Mouse (Mus musculus) hindlimb bud, embryonic 11.5 days (tissue): Measurements from ENCODE around the gene Wfdc17.

ENCODE experiments used
- DNase-seq: peaks from one replicate; pipeline ENCODE4 v3.0.0-alpha.2; 2012; ENCODE audit warnings: low read depth, low spot score; ENCODE audit errors: extremely low spot score

The Wfdc17 gene

GRCm38 (mm10) chr11:83703705-83704104, at the start of gene Wfdc17:
Gene Wfdc17, plus strand, starts transcription at chr11:83703991.
- DNase-seq, result no peak

- DNase-seq, result no peak
Observed at GRCm38 (mm10) chr11:83654606-83655005, 49.2 kb upstream of the Wfdc17 start.

DNA sequence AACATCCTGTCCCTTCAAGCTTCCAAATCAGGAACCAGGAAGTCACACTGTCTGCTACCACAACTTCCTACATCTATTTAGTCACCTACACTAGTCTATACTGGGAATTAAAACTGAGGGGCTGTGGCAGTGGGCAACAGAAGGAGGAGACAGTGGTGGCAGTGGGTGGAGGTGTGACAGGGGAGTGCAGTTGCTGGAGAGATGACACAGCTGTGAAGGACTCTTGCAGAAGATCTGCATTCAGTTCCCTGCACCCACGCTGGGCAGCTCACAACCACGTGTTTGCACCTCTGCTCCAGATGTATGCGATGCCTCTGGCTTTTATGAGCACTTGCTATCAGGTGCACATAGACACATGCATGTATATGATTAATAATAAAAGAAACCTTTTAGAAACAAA, 46.3 kb upstream of the Wfdc17 start:
- no peak for DNase-seq

DNA sequence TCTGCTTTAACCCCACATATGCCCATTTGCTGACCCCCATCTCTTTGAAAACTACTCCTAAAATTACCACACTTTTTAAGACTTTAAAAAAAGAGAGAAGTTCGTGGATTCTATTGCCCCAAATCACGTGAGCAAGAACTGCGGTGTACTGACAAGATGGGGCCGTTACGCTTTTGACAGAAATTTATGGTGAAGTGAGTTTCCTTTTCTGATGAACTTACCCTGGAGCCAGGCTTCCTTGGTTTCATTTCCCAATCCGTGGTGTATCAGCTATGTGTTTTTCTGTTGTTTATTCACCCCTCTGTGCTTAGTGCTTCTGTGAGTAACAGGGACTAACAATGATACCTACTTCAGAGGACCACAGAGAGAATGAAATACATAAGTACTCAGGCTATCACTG, 45.0 kb upstream of the Wfdc17 start:
- no peak for DNase-seq

- no peak for DNase-seq
Observed at GRCm38 (mm10) chr11:83662204-83662603, 41.6 kb upstream of the Wfdc17 start, which contains the start of gene Ccl4. Gene Ccl4, plus strand, starts transcription at chr11:83662584.

DNA sequence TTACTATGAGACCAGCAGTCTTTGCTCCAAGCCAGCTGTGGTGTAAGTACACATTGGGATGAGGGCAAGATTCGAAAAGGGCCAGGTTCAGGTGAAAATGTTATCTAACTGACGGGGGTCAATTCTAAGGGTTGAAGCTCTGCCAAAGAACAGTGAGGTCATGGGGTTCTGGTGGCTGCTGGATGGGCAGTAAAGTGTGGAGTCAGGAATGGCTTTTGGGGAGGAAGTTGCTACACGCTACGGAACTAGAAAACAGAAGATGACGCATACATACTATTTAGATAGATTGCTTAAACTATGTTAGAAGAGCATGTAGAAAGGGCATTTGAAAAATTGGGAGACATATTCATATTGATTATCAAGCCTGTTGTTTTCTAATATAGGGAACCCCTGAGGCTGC, 40.3 kb upstream of the Wfdc17 start:
- no peak for DNase-seq

DNA sequence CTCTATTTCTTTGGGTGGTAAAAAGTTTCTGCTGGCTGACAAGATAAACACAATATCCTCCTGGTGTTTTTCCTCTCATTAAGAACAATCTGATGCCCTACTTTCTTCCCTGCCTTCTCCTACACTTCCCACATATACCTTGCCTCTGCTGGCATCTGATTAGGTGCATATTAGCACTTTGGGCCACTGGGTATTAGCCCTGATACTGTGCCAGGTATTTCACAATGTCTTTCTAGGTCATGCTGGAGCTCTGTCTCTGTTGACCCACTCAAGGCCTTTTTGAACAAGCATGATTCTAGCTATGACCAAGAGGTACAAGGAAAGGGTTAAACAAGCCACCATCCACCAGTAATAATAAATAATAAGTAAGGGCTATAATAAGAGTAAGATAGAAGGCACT, 32.0 kb upstream of the Wfdc17 start:
- DNase-seq, result no peak

DNA sequence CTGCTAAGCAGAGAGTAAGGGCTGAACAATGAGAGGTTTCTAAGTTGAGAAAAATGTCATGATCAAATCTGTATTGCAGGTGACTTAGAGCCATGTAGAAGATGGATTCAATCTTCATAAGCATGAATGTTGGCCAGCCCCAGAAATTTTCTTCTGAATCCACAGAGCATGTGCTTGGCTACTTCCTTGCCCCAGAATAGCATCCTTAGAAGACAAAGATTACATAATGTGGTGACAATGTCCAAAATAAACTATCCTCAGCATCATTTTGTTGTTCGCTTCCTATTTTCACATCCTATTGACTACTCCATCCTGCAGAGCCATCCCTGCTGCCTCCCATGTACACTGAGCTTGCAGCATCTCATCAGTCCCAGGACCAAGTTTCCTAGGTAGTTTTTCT, 28.1 kb upstream of the Wfdc17 start:
- no peak for DNase-seq

GRCm38 (mm10) chr11:83689918-83690317, 13.9 kb upstream of the Wfdc17 start:
- no peak for DNase-seq

DNA sequence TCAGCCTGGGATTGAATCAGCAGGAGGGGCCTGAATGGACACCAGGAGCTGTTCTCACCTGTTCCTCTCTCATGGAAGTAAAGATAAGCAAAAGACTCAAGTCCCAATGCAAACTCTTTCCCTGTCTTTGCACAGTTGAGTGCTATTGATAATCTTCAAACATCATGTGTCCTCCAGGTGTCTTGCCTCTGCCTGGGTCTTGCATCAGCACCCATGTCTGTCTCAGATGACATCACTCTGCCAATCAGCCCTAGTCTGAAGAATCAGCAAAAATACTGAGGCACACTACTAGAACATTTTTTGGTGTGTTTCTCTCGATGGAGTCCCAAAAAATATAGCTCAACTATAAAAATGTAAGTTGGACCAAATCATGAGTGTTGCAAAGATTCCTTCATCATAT, 11.8 kb upstream of the Wfdc17 start:
- DNase-seq, result no peak

DNA sequence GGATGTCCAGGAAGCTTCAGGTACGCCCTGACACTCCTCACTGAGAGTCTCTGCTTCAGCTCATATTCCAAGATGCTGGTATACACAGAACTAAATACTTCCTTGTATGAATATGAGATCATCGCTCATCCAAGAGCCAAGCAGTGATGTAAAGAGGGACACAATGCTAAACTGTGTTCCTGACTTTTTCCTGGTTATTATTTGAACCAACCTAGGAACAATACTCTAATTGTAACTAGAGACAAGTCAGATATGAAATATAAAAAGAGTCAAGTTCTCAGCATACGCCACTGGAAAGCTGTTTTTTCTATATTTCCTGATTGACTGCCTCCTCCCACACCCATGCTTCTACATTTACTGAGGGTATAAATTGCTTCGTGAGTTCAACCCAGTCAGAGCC, 4.9 kb downstream of the Wfdc17 start, which contains the start of gene Wfdc18:
Wfdc18 (plus strand) TSS at position 301 of the 400 bp plus-strand sequence.
- DNase-seq, result no peak

DNA sequence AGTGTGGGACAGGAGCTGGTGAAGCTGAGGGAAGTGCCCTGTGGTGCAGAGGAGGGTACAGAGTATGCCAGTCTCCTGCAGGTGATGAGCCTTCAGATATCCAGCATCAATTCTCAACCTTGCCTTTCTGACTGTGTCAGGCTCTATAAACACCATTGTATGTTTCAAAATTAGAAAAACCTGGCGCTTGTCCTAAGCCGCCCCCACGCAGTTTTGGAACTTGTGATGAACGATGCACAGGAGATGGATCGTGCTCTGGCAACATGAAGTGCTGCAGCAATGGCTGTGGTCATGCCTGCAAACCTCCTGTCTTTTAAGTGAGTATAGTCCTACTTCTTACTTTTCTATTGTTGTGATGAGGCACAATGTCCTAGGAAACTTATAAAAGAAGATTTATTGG, 5.9 kb downstream of the Wfdc17 start:
- no peak for DNase-seq

DNA sequence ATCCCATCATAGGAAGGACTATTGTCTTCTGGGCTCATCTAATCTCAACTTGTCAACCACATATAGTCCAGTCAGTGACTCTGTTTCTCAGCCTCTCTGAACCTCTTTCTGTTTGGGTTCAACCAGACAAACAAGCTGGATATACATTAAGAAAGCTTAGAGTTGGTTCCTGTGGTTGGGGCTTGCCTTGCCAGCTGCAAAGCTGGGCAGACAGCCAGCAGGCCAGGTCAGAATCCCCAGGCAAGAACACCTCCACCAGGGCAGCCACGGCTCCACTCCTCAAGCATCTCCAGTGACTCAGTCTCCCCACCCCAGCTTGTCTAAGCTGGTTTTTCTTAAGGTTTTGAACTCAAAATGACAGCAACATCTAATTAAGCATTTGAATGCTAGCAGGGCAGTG, 8.9 kb downstream of the Wfdc17 start:
- no peak for DNase-seq

GRCm38 (mm10) chr11:83713925-83714324, 10.1 kb downstream of the Wfdc17 start:
- no peak for DNase-seq

- no peak for DNase-seq
Observed at GRCm38 (mm10) chr11:83717042-83717665, 13.4 kb downstream of the Wfdc17 start.

- no peak for DNase-seq
Observed at GRCm38 (mm10) chr11:83720766-83721165, 17.0 kb downstream of the Wfdc17 start.

- no peak for DNase-seq
Observed at GRCm38 (mm10) chr11:83728757-83729432, 25.1 kb downstream of the Wfdc17 start.

- DNase-seq, result no peak
Observed at GRCm38 (mm10) chr11:83731116-83731515, 27.3 kb downstream of the Wfdc17 start.

GRCm38 (mm10) chr11:83733071-83733640, 29.4 kb downstream of the Wfdc17 start:
- no peak for DNase-seq

GRCm38 (mm10) chr11:83734215-83734614, 30.4 kb downstream of the Wfdc17 start:
- DNase-seq, result no peak

DNA sequence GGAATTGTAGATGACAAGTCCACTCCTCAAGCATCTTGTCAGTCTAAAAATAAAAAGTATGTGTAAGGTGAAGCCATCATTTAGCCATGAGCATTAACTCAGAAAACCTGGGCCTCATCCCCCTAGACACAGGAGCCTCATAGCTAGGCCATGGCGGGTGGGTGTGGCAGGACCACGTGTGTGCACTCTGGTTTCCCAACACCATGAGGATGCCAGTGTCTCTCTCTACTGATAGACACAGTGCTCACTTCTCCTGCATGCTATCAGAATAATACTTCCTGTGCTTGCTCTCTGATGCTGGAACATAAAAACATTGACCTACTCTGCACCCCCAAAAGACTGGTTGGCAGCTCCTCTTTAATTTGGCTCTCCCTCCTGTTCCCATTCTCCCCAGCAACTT, 32.1 kb downstream of the Wfdc17 start:
- no peak for DNase-seq

DNA sequence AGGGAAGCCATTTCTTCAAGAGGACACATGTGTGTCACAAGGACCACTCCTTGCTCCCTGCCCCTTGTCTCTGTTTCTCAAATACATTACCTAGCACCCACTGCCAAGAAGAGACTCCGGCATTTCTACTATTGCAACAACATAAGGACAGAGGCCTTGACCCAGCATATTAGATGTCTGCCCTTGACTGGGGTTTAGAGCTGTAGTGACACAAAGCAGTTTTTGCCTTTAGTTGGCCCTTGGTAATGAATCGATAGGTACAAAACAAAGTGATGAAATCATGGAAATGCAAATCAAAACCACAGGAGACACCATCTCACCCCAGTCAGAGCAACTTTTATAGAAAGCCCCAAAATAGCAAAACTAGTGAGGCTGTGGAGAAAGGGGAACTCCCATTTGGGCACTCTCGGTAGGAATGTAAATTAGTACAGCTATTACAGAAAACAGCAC, 33.3 kb downstream of the Wfdc17 start:
- DNase-seq, result no peak
